Mouse (Mus musculus): ENCODE data around the gene Anxa5. TPM values are rescaled to one million over a fixed set of nuclear protein-coding genes. Genes with fewer than 3 reads are reported as not detected.

The Anxa5 gene
- polyA plus RNA-seq, 1 experiment from 2014 or later, result 184 TPM

DNA sequence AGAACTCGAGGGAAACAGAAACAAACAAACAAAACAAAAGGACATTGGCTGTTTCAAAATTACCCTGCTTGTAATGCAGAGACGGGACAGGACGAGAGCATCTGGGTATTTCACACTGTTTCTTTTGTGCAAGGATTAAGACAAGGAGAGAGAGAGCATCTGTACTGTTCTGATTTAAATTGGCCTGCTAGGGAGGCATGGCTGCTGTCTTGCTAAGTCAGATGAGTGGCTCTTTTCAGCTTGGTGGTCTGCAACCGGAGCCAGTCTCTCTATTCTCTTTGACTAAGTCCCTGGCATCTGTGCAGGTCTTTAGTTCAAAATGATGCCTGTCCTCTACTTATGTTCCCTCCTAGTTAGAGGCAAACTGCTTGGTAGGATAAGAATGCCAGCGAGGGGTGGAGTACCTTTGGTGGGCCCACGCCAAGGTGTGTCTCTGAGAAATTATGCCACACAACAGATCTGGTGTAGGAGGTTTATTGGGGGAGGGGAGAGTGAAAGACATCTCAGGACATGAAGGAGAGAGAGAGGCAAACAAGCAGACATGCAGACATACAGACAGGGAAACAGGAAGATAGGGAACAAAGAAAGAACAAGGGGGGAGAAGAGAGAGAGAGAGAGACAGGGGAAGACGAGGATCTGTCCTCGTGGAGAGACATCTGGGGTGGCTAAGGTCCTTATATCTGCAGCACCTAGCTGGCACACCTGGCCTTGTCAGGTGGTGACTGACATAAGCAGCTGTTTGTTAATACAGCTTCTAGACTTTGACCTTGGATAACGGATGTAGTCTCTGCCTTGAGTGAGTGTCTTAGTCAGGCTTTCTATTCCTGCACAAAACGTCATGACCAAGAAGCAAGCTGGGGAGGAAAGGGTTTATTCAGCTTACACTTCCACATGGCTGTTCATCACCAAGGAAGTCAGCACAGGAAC lies 30.4 kb upstream of the Anxa5 start:
- WGBS, result 52% methylated on average over 10 of the region's 10 CpGs
- peak overlapping the region; percentile 50 for H3K27ac ChIP-seq (ENCODE audit: low read depth, low read length)
- no peak overlapping the region for H3K9ac ChIP-seq (ENCODE audit: low read depth, low read length)
- peak; percentile 99 for ATAC-seq
- H3K4me2 ChIP-seq (replicated peaks; ENCODE audit: low read depth), result no peak overlapping the region
- TF ChIP-seq CTCF (IDR thresholded peaks at IDR 0.05; ENCODE audit: low read depth), result no peak
- H3K27me3 ChIP-seq (replicated peaks; ENCODE audit: control insufficient read depth, insufficient read depth, low read length), result no peaks in the 10 kb centered on the region
- no peak overlapping the region for H3K4me3 ChIP-seq (ENCODE audit: low read depth, low read length)
- H3K9me3 ChIP-seq (ENCODE audit: control insufficient read depth), result no peaks in the 10 kb centered on the region
- H3K4me1 ChIP-seq (replicated peaks; ENCODE audit: control insufficient read depth, insufficient read depth, low read length), result peaks cover 5% of the 10 kb centered on the region; the same call in 1 of the 2 replicates
- no peaks in the 10 kb centered on the region for H3K36me3 ChIP-seq (ENCODE audit: control insufficient read depth, insufficient read depth)

DNA sequence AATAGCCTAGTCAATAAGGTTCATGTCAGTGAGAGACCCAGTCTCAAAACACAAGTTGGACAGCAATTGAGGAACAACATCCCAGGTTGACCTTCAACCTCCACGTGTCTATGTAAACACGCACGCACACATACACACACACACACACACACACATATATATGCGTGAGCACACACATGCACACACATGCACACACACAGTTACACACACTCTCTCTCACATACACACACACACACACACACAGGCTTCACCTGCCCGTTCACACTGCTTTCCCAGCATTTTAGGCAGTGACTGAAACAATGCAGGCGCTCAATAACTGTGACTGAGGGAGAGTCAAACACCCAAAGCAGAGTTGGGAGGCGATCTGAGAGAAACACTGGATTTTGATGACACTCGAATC lies 29.6 kb upstream of the Anxa5 start:
- Histone ChIP-seq H3K27me3 (replicated peaks; ENCODE audit: control insufficient read depth, insufficient read depth, low read length) (no peaks in the 10 kb centered on the region), H3K27ac (ENCODE audit: low read depth, low read length) (no peak overlapping the region), H3K4me1 (replicated peaks; ENCODE audit: control insufficient read depth, insufficient read depth, low read length) (peaks cover 5% of the 10 kb centered on the region; the same call in 1 of the 2 replicates), H3K9ac (ENCODE audit: low read depth, low read length) (no peak overlapping the region), H3K4me3 (ENCODE audit: low read depth, low read length) (no peak overlapping the region), H3K36me3 (ENCODE audit: control insufficient read depth, insufficient read depth) (no peaks in the 10 kb centered on the region), H3K4me2 (replicated peaks; ENCODE audit: low read depth) (no peak overlapping the region), H3K9me3 (ENCODE audit: control insufficient read depth) (no peaks in the 10 kb centered on the region)
- WGBS, result 81% methylated on average over 8 of the region's 8 CpGs
- TF ChIP-seq CTCF (IDR thresholded peaks at IDR 0.05; ENCODE audit: low read depth), result no peak
- no peak for ATAC-seq

DNA sequence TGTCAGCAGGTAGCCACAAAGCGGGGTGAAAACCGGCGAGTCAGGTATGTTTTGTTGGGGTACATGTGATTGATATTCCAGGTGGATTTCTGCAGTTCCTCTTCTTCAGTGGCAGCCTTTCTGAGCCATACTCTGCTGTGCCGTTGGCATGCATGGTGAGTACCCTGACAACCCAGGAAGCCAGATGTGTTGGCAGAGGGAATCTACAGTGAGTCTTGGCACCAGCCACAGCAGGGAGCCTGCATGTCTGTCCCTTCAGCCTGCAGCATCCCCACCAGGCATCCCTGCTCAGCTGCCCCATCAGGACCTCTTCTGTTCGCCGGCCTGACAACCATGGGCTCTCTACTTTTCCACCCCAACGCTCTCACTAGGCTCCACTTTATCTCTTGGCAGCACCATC lies 25.9 kb upstream of the Anxa5 start:
- TF ChIP-seq CTCF (IDR thresholded peaks at IDR 0.05; ENCODE audit: low read depth), result no peak
- Histone ChIP-seq H3K4me3 (ENCODE audit: low read depth, low read length) (no peak overlapping the region), H3K9ac (ENCODE audit: low read depth, low read length) (no peak overlapping the region), H3K4me2 (replicated peaks; ENCODE audit: low read depth) (no peak overlapping the region), H3K36me3 (ENCODE audit: control insufficient read depth, insufficient read depth) (no peaks in the 10 kb centered on the region), H3K27me3 (replicated peaks; ENCODE audit: control insufficient read depth, insufficient read depth, low read length) (no peaks in the 10 kb centered on the region), H3K4me1 (replicated peaks; ENCODE audit: control insufficient read depth, insufficient read depth, low read length) (peaks cover 5% of the 10 kb centered on the region; the same call in 1 of the 2 replicates), H3K9me3 (ENCODE audit: control insufficient read depth) (no peaks in the 10 kb centered on the region), H3K27ac (ENCODE audit: low read depth, low read length) (no peak overlapping the region)
- no peak for ATAC-seq
- 76% methylated on average over 7 of the region's 7 CpGs for WGBS

DNA sequence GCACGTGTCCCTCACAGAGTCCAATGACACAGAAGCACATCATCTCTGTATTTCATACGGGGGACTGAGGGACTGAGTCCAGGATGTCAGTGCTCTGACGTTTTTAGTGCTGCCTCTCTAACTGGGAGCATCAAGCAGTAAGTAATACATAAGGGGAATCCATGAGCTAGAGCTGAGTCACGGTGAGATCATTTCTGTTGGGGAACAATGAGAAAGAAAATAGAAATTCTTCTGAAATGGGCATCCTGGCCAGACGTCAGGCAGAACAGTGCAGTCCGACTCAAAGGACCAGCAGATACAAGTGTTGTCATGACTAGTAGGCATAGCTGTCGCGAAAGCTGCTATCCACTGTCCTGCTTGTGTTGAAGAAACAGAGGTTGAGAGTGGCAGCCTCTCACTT lies 25.3 kb upstream of the Anxa5 start:
- no peak for TF ChIP-seq CTCF (IDR thresholded peaks at IDR 0.05; ENCODE audit: low read depth)
- Histone ChIP-seq H3K9me3 (ENCODE audit: control insufficient read depth) (no peaks in the 10 kb centered on the region), H3K4me3 (ENCODE audit: low read depth, low read length) (no peak overlapping the region), H3K27me3 (replicated peaks; ENCODE audit: control insufficient read depth, insufficient read depth, low read length) (no peaks in the 10 kb centered on the region), H3K4me2 (replicated peaks; ENCODE audit: low read depth) (no peak overlapping the region), H3K4me1 (replicated peaks; ENCODE audit: control insufficient read depth, insufficient read depth, low read length) (peaks cover 3% of the 10 kb centered on the region; the same call in 1 of the 2 replicates), H3K9ac (ENCODE audit: low read depth, low read length) (no peak overlapping the region), H3K27ac (ENCODE audit: low read depth, low read length) (no peak overlapping the region), H3K36me3 (ENCODE audit: control insufficient read depth, insufficient read depth) (no peaks in the 10 kb centered on the region)
- no peak for ATAC-seq
- 79% methylated on average over 8 of the region's 8 CpGs for WGBS

DNA sequence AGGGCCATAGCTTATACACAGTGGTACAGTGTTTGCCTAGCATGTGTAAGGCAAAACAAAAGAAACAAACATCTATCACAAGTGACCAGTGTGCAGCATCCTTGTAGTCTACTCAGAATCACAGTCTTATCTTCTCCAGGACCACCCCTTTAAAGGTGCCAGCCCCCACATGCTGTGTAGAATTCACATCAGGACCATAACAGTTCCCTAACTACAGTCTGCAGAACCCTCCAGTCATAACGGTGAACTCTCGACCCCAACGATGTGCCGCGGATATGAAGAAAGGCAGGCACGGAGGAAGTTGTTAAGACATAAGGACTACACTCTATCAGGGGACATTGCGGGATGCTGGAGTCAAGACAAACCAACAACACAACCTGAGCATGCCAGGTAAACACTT lies 23.7 kb upstream of the Anxa5 start:
- H3K9ac ChIP-seq (ENCODE audit: low read depth, low read length), result no peak overlapping the region
- no peak overlapping the region for H3K4me2 ChIP-seq (replicated peaks; ENCODE audit: low read depth)
- no peaks in the 10 kb centered on the region for H3K27me3 ChIP-seq (replicated peaks; ENCODE audit: control insufficient read depth, insufficient read depth, low read length)
- no peak for TF ChIP-seq CTCF (IDR thresholded peaks at IDR 0.05; ENCODE audit: low read depth)
- no peaks in the 10 kb centered on the region for H3K9me3 ChIP-seq (ENCODE audit: control insufficient read depth)
- H3K4me3 ChIP-seq (ENCODE audit: low read depth, low read length), result no peak overlapping the region
- ATAC-seq, result no peak
- 87% methylated on average over 7 of the region's 7 CpGs for WGBS
- no peaks in the 10 kb centered on the region for H3K4me1 ChIP-seq (replicated peaks; ENCODE audit: control insufficient read depth, insufficient read depth, low read length)
- H3K27ac ChIP-seq (ENCODE audit: low read depth, low read length), result no peak overlapping the region
- H3K36me3 ChIP-seq (ENCODE audit: control insufficient read depth, insufficient read depth), result no peaks in the 10 kb centered on the region

DNA sequence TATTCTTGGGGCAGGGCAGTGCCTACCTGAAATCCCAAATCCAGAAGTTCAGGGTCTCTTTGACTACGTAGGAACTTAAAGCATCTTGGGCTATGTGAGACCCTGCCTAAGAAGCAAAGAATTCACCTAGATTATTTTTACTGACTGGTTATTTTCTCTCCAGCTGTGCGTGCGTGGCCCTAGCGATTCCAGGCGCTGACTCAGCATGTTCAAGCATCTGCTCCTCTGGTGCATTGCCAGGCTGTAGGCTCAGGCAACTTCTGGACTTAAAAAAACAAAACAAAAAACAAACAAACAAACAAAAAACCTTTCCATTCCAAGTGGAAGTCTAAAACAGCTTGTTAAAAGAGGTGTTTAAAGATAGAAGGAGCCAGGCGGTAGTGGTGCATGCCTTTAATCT lies 22.5 kb upstream of the Anxa5 start:
- H3K4me2 ChIP-seq (replicated peaks; ENCODE audit: low read depth), result no peak overlapping the region
- TF ChIP-seq CTCF (IDR thresholded peaks at IDR 0.05; ENCODE audit: low read depth), result no peak
- no peaks in the 10 kb centered on the region for H3K27me3 ChIP-seq (replicated peaks; ENCODE audit: control insufficient read depth, insufficient read depth, low read length)
- H3K9ac ChIP-seq (ENCODE audit: low read depth, low read length), result no peak overlapping the region
- 83% methylated on average over 6 of the region's 6 CpGs for WGBS
- H3K27ac ChIP-seq (ENCODE audit: low read depth, low read length), result no peak overlapping the region
- no peaks in the 10 kb centered on the region for H3K9me3 ChIP-seq (ENCODE audit: control insufficient read depth)
- H3K4me3 ChIP-seq (ENCODE audit: low read depth, low read length), result no peak overlapping the region
- H3K36me3 ChIP-seq (ENCODE audit: control insufficient read depth, insufficient read depth), result no peaks in the 10 kb centered on the region
- ATAC-seq, result no peak
- H3K4me1 ChIP-seq (replicated peaks; ENCODE audit: control insufficient read depth, insufficient read depth, low read length), result no peaks in the 10 kb centered on the region

Measured in intestine, postnatal 0 days (tissue).